Mouse (Mus musculus): Measurements from ENCODE around the gene Akap13.
"Not testable (repeated sequence)": the region's sequence is repeated elsewhere in the genome, so short reads cannot be mapped to it uniquely, and the experiment has no call there.

Akap13 gene

GRCm38 (mm10) chr7:75608716-75609115 lies 153.4 kb downstream of the Akap13 start:
- no peak for DNase-seq

GRCm38 (mm10) chr7:75609456-75610262 lies 154.3 kb downstream of the Akap13 start:
- peak; percentile 40 for DNase-seq

GRCm38 (mm10) chr7:75610391-75610790 lies 155.1 kb downstream of the Akap13 start:
- DNase-seq = peak; percentile 58

- DNase-seq = no peak
Observed at GRCm38 (mm10) chr7:75611261-75611950, 156.1 kb downstream of the Akap13 start.

- DNase-seq = peak; percentile 91
Observed at GRCm38 (mm10) chr7:75612000-75612682, 156.8 kb downstream of the Akap13 start.

GRCm38 (mm10) chr7:75612683-75613053 lies 157.3 kb downstream of the Akap13 start:
- DNase-seq = peak; percentile 31

GRCm38 (mm10) chr7:75613240-75613639 lies 157.9 kb downstream of the Akap13 start:
- no peak for DNase-seq

- DNase-seq = peak; percentile 42
Observed at GRCm38 (mm10) chr7:75614826-75615225, 159.5 kb downstream of the Akap13 start.

GRCm38 (mm10) chr7:75617246-75617645 lies 161.9 kb downstream of the Akap13 start:
- DNase-seq = not testable (repeated sequence)

- no peak for DNase-seq
Observed at GRCm38 (mm10) chr7:75618699-75619098, 163.4 kb downstream of the Akap13 start.

GRCm38 (mm10) chr7:75619875-75620274 lies 164.5 kb downstream of the Akap13 start:
- DNase-seq = no peak

- DNase-seq = no peak
Observed at GRCm38 (mm10) chr7:75620395-75620960, 165.1 kb downstream of the Akap13 start.

- no peak for DNase-seq
Observed at GRCm38 (mm10) chr7:75620976-75621375, 165.6 kb downstream of the Akap13 start.

- no peak for DNase-seq
Observed at GRCm38 (mm10) chr7:75627831-75628230, 172.5 kb downstream of the Akap13 start.

GRCm38 (mm10) chr7:75629669-75630068 lies 174.3 kb downstream of the Akap13 start:
- DNase-seq = no peak

GRCm38 (mm10) chr7:75632941-75633340 lies 177.6 kb downstream of the Akap13 start:
- DNase-seq = no peak

- no peak for DNase-seq
Observed at GRCm38 (mm10) chr7:75633393-75633792, 178.1 kb downstream of the Akap13 start.

GRCm38 (mm10) chr7:75633807-75634526 lies 178.6 kb downstream of the Akap13 start:
- no peak for DNase-seq

- DNase-seq = no peak
Observed at GRCm38 (mm10) chr7:75638769-75639168, 183.4 kb downstream of the Akap13 start.

GRCm38 (mm10) chr7:75639541-75639940 lies 184.2 kb downstream of the Akap13 start:
- peak; percentile 82 for DNase-seq

- no peak for DNase-seq
Observed at GRCm38 (mm10) chr7:75640074-75640473, 184.7 kb downstream of the Akap13 start.

- DNase-seq = no peak
Observed at GRCm38 (mm10) chr7:75640671-75641070, 185.3 kb downstream of the Akap13 start.

Data from liver (tissue).